Mouse (Mus musculus) mouse trophoblast stem cell (cell line): ENCODE measurements around the gene Rasgef1a.

ENCODE experiments used
- in situ Hi-C, 2 experiments: fragments of 300-500 bp; cut with MseI, MboI; formaldehyde crosslinking; loops; 2 replicates in 1 of 2; 3 replicates in 1 of 2; pipeline ENCODE4 v1.15.1; 2025

The Rasgef1a gene

GRCm38 (mm10) chr6:118027036-118027435, 15.8 kb downstream of the Rasgef1a start:
- in situ Hi-C loops = no loop called here

GRCm38 (mm10) chr6:118031467-118031866, 20.2 kb downstream of the Rasgef1a start:
- in situ Hi-C loops = no loop called here

GRCm38 (mm10) chr6:118035639-118036038, 24.4 kb downstream of the Rasgef1a start:
- in situ Hi-C loops = no loop called here

- in situ Hi-C loops = no loop called here
Observed at GRCm38 (mm10) chr6:118036118-118036805, 25.0 kb downstream of the Rasgef1a start.

GRCm38 (mm10) chr6:118036866-118037265, 25.6 kb downstream of the Rasgef1a start:
- in situ Hi-C loops = no loop called here

GRCm38 (mm10) chr6:118045180-118045579, 33.9 kb downstream of the Rasgef1a start:
- in situ Hi-C loops = no loop called here

- in situ Hi-C loops = no loop called here
Observed at GRCm38 (mm10) chr6:118045892-118046291, 34.7 kb downstream of the Rasgef1a start.

GRCm38 (mm10) chr6:118046511-118046910, 35.3 kb downstream of the Rasgef1a start:
- in situ Hi-C loops = no loop called here

GRCm38 (mm10) chr6:118046924-118047323, 35.7 kb downstream of the Rasgef1a start:
- in situ Hi-C loops = no loop called here

- in situ Hi-C loops = no loop called here
Observed at GRCm38 (mm10) chr6:118047811-118048505, 36.7 kb downstream of the Rasgef1a start.

- in situ Hi-C loops = no loop called here
Observed at GRCm38 (mm10) chr6:118049776-118050175, 38.5 kb downstream of the Rasgef1a start.

GRCm38 (mm10) chr6:118051474-118051873, 40.2 kb downstream of the Rasgef1a start:
- in situ Hi-C loops = no loop called here

GRCm38 (mm10) chr6:118055209-118055608, 44.0 kb downstream of the Rasgef1a start:
- in situ Hi-C loops = no loop called here

- in situ Hi-C loops = no loop called here
Observed at GRCm38 (mm10) chr6:118061266-118061665, 50.0 kb downstream of the Rasgef1a start.

- in situ Hi-C loops = no loop called here
Observed at GRCm38 (mm10) chr6:118063266-118063665, 52.0 kb downstream of the Rasgef1a start.

GRCm38 (mm10) chr6:118064968-118065530, 53.8 kb downstream of the Rasgef1a start:
- in situ Hi-C loops = no loop called here

GRCm38 (mm10) chr6:118065837-118066198, 54.6 kb downstream of the Rasgef1a start:
- in situ Hi-C loops = no loop called here

GRCm38 (mm10) chr6:118066199-118067081, 55.2 kb downstream of the Rasgef1a start:
- in situ Hi-C loops = no loop called here

- in situ Hi-C loops = no loop called here
Observed at GRCm38 (mm10) chr6:118067720-118068119, 56.5 kb downstream of the Rasgef1a start.

GRCm38 (mm10) chr6:118070321-118071012, 59.2 kb downstream of the Rasgef1a start:
- in situ Hi-C loops = no loop called here

GRCm38 (mm10) chr6:118071013-118071350, 59.7 kb downstream of the Rasgef1a start:
- in situ Hi-C loops = no loop called here
